Mouse (Mus musculus) myocyte (in vitro differentiated cells): ENCODE measurements at regions not wholly inside any gene's neighbourhood (a gene's known extent, or its start where the extent isn't known, plus 50 kb on each side); places are given as distances from the start of the nearest gene placed in this dataset.

ENCODE experiments used
- H3K27me3 ChIP-seq: one replicate; pipeline ENCODE4 v1.6.1; 2011; ENCODE audit not compliant: control insufficient read depth, insufficient read depth, insufficient read length
- H3K36me3 ChIP-seq: one replicate; pipeline ENCODE4 v1.6.1; 2011; ENCODE audit not compliant: control insufficient read depth, insufficient read depth
- H3K4me2 ChIP-seq: one replicate; pipeline ENCODE4 v1.6.1; 2011; ENCODE audit warnings: low read depth, control low read depth
- H3K4me3 ChIP-seq: one replicate; pipeline ENCODE4 v1.5.1; 2011; ENCODE audit warnings: mild to moderate bottlenecking, control low read depth, moderate library complexity
- H3K79me2 ChIP-seq: one replicate; pipeline ENCODE4 v1.6.1; 2011; ENCODE audit not compliant: control insufficient read depth, insufficient read depth
- H3ac ChIP-seq: one replicate; pipeline ENCODE4 v1.6.1; 2011; ENCODE audit not compliant: control insufficient read depth, insufficient read length
- CEBPB ChIP-seq: IDR thresholded peaks from 2 replicates; pipeline ENCODE4 v1.6.1; 2011; ENCODE audit warnings: mild to moderate bottlenecking, moderate library complexity; ENCODE audit not compliant: poor library complexity, insufficient read depth, severe bottlenecking
- E2F4 ChIP-seq: IDR thresholded peaks from one replicate; pipeline ENCODE4 v1.6.1; 2011; ENCODE audit warnings: mild to moderate bottlenecking, control low read depth, moderate library complexity; ENCODE audit not compliant: insufficient read depth
- MAX ChIP-seq: IDR thresholded peaks from one replicate; pipeline ENCODE4 v1.6.1; 2011; ENCODE audit warnings: low read depth, mild to moderate bottlenecking, control low read depth
- MYOD1 ChIP-seq, 3 experiments: IDR thresholded peaks; one replicate each; pipeline ENCODE4 v1.6.1; 2011; ENCODE audit warnings: control low read depth in 2 of 3, low read depth in 2 of 3, mild to moderate bottlenecking in 2 of 3, moderate library complexity in 1 of 3; ENCODE audit not compliant: insufficient read length in 2 of 3, control insufficient read depth in 1 of 3
- MYOG ChIP-seq, 3 experiments: IDR thresholded peaks; one replicate each; pipeline ENCODE4 v1.6.1; 2011; ENCODE audit warnings: control low read depth in 2 of 3, low read depth in 2 of 3, mild to moderate bottlenecking in 2 of 3; ENCODE audit not compliant: insufficient read length in 2 of 3, control insufficient read depth in 1 of 3, insufficient read depth in 1 of 3
- POLR2A ChIP-seq: IDR thresholded peaks from one replicate; pipeline ENCODE4 v1.6.1; 2011; ENCODE audit warnings: low read depth, mild to moderate bottlenecking, control low read depth, moderate library complexity; ENCODE audit not compliant: insufficient read length
- POLR2AphosphoS2 ChIP-seq: IDR thresholded peaks from one replicate; pipeline ENCODE4 v1.6.1; 2011; ENCODE audit warnings: low read depth, control low read depth; ENCODE audit not compliant: insufficient read length
- REST ChIP-seq: IDR thresholded peaks from one replicate; pipeline ENCODE4 v1.6.1; 2011; ENCODE audit warnings: mild to moderate bottlenecking, control low read depth, moderate library complexity; ENCODE audit not compliant: insufficient read depth, insufficient read length
- SRF ChIP-seq: IDR thresholded peaks from one replicate; pipeline ENCODE4 v1.6.1; 2011; ENCODE audit warnings: low read depth; ENCODE audit not compliant: control insufficient read depth, insufficient read length
- TCF12 ChIP-seq: IDR thresholded peaks from one replicate; pipeline ENCODE4 v1.6.1; 2011; ENCODE audit warnings: mild to moderate bottlenecking, control low read depth; ENCODE audit not compliant: poor library complexity, insufficient read depth, severe bottlenecking
- TCF3 ChIP-seq: IDR thresholded peaks from one replicate; pipeline ENCODE4 v1.6.1; 2011; ENCODE audit warnings: low read depth, control low read depth; ENCODE audit not compliant: insufficient read length
- USF1 ChIP-seq: IDR thresholded peaks from one replicate; pipeline ENCODE4 v1.6.1; 2011; ENCODE audit warnings: low read depth, mild to moderate bottlenecking, control low read depth, moderate library complexity

DNA sequence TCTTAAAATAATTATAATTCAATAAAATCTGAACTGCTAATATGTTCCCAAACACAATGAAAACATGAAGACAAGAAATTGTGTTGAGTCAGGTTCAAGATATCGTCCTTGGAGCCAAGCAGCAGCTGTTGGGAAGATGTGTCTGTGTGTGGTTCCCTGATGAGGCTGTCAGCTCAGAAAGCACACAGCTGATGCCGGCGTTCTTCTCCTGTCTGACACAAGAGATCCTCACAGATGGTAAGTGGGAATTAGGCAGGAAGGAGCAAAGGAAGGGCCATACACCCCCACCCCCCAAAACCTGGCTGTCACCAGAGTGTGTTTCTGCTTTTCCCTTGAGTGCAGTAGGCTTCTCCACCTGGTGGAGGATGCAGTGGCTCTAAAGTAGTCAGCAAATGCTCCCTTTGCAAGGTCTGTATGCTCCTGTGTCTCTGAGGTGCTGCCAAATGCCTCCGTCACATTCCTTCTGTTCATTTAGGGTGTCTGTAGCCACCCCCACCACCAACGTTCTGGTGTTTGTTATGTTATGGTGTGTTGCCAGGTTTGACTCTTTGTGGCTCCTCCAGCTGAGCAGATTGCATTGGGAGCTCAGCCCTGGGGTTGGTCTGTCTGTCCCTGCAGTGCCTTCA, 188.9 kb upstream of the Npy start:
- H3K4me2 ChIP-seq = no peak overlapping the region
- H3K79me2 ChIP-seq = no peaks in the 10 kb centered on the region
- H3K27me3 ChIP-seq = no peaks in the 10 kb centered on the region
- no peak overlapping the region for H3ac ChIP-seq
- H3K4me3 ChIP-seq = no peak overlapping the region
- TF ChIP-seq POLR2A (no peak), REST (no peak), TCF3 (no peak), MYOG (IDR thresholded peaks at IDR 0.05; ENCODE audit: control insufficient read depth in 1 of 3, insufficient read depth in 1 of 3, insufficient read length in 2 of 3, low read depth in 2 of 3) (no peak), TCF12 (no peak), SRF (no peak), MYOD1 (IDR thresholded peaks at IDR 0.05; ENCODE audit: control insufficient read depth in 1 of 3, insufficient read length in 2 of 3, low read depth in 2 of 3) (no peak), CEBPB (no peak), POLR2AphosphoS2 (no peak), MAX (no peak), E2F4 (no peak), USF1 (no peak)
- no peaks in the 10 kb centered on the region for H3K36me3 ChIP-seq

- TF ChIP-seq CEBPB (no peak), MAX (no peak), REST (no peak), POLR2A (no peak), MYOG (IDR thresholded peaks at IDR 0.05; ENCODE audit: control insufficient read depth in 1 of 3, insufficient read depth in 1 of 3, insufficient read length in 2 of 3, low read depth in 2 of 3) (no peak), MYOD1 (IDR thresholded peaks at IDR 0.05; ENCODE audit: control insufficient read depth in 1 of 3, insufficient read length in 2 of 3, low read depth in 2 of 3) (no peak), POLR2AphosphoS2 (no peak), SRF (no peak), TCF12 (no peak)
- Histone ChIP-seq H3K27me3 (no peaks in the 10 kb centered on the region), H3ac (no peak overlapping the region), H3K79me2 (no peaks in the 10 kb centered on the region), H3K4me3 (no peak overlapping the region), H3K4me2 (no peak overlapping the region), H3K36me3 (no peaks in the 10 kb centered on the region)
These were observed 184.9 kb upstream of the Npy start for GRCm38 (mm10) chr6:49637654-49638053.

DNA sequence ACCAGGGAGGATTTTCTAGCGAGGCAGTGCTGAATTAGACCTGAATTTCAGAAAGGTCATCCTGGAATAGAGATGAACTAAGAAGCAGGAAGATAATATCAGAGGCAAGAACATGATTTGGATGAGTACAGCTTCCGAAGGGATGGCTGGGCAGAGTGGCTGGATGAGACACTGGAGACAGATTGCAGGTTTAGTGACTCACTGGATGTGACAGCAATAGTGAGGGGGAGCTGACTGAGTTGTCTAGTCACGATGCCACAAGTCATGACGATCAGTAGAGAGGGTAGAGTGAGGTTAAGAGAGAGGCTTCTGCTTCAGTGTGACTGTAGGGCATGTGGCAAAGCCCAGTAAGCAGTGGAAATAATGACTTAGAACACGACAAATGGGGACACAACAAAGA, 181.3 kb upstream of the Npy start:
- H3K4me3 ChIP-seq = no peak overlapping the region
- H3ac ChIP-seq = no peak overlapping the region
- H3K27me3 ChIP-seq = no peaks in the 10 kb centered on the region
- TF ChIP-seq MYOG (IDR thresholded peaks at IDR 0.05; ENCODE audit: control insufficient read depth in 1 of 3, insufficient read depth in 1 of 3, insufficient read length in 2 of 3, low read depth in 2 of 3) (no peak), SRF (no peak), USF1 (no peak), POLR2AphosphoS2 (no peak), REST (no peak), E2F4 (no peak), MYOD1 (IDR thresholded peaks at IDR 0.05; ENCODE audit: control insufficient read depth in 1 of 3, insufficient read length in 2 of 3, low read depth in 2 of 3) (no peak)
- no peaks in the 10 kb centered on the region for H3K79me2 ChIP-seq
- no peaks in the 10 kb centered on the region for H3K36me3 ChIP-seq
- no peak overlapping the region for H3K4me2 ChIP-seq

GRCm38 (mm10) chr6:49654541-49655130, 167.9 kb upstream of the Npy start:
- Histone ChIP-seq H3K4me3 (no peak overlapping the region), H3K27me3 (no peaks in the 10 kb centered on the region), H3ac (no peak overlapping the region), H3K79me2 (no peaks in the 10 kb centered on the region), H3K4me2 (no peak overlapping the region), H3K36me3 (no peaks in the 10 kb centered on the region)
- TF ChIP-seq REST = no peak
- no peak for TF ChIP-seq MYOD1 (IDR thresholded peaks at IDR 0.05; ENCODE audit: control insufficient read depth in 1 of 3, insufficient read length in 2 of 3, low read depth in 2 of 3)
- no peak for TF ChIP-seq POLR2A
- TF ChIP-seq TCF12 = no peak
- no peak for TF ChIP-seq USF1
- TF ChIP-seq MYOG (IDR thresholded peaks at IDR 0.05; ENCODE audit: control insufficient read depth in 1 of 3, insufficient read depth in 1 of 3, insufficient read length in 2 of 3, low read depth in 2 of 3) = no peak
- TF ChIP-seq POLR2AphosphoS2 = no peak
- TF ChIP-seq SRF = no peak
- no peak for TF ChIP-seq TCF3
- no peak for TF ChIP-seq E2F4
- TF ChIP-seq CEBPB = no peak

DNA sequence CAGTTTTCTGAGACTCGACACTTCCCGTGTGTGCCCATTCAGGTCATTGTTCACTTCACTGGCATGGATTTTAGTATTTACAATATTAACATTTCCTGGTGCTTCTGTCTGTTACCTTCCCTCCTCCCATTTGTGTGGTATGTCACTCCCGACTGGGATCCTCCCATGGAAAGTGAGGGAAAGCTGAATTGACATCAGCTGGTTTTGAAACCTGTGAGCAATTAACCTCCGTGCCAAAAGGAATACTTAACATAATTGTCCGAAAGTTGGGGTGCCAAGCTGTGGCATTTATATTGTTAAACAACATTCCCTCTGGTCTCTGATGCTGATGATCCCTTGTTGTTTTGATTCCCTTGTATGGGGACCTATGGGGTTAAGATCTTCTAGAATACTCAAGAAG, 167.3 kb upstream of the Npy start:
- no peak overlapping the region for H3K4me3 ChIP-seq
- H3K4me2 ChIP-seq = no peak overlapping the region
- no peaks in the 10 kb centered on the region for H3K79me2 ChIP-seq
- H3K36me3 ChIP-seq = no peaks in the 10 kb centered on the region
- TF ChIP-seq SRF = no peak
- TF ChIP-seq CEBPB = no peak
- TF ChIP-seq MAX = no peak
- TF ChIP-seq USF1 = no peak
- no peak for TF ChIP-seq MYOG (IDR thresholded peaks at IDR 0.05; ENCODE audit: control insufficient read depth in 1 of 3, insufficient read depth in 1 of 3, insufficient read length in 2 of 3, low read depth in 2 of 3)
- TF ChIP-seq E2F4 = no peak
- TF ChIP-seq POLR2A = no peak
- no peak for TF ChIP-seq TCF12
- TF ChIP-seq POLR2AphosphoS2 = no peak
- TF ChIP-seq MYOD1 (IDR thresholded peaks at IDR 0.05; ENCODE audit: control insufficient read depth in 1 of 3, insufficient read length in 2 of 3, low read depth in 2 of 3) = no peak
- H3ac ChIP-seq = no peak overlapping the region
- no peaks in the 10 kb centered on the region for H3K27me3 ChIP-seq
